Mouse (Mus musculus): ENCODE measurements around the gene Reps1. TPM values are rescaled to one million over a fixed set of nuclear protein-coding genes. Genes with fewer than 3 reads are reported as not detected.

Reps1 gene
- polyA plus RNA-seq, 1 experiment from 2014 or later: 31.1 TPM

DNA sequence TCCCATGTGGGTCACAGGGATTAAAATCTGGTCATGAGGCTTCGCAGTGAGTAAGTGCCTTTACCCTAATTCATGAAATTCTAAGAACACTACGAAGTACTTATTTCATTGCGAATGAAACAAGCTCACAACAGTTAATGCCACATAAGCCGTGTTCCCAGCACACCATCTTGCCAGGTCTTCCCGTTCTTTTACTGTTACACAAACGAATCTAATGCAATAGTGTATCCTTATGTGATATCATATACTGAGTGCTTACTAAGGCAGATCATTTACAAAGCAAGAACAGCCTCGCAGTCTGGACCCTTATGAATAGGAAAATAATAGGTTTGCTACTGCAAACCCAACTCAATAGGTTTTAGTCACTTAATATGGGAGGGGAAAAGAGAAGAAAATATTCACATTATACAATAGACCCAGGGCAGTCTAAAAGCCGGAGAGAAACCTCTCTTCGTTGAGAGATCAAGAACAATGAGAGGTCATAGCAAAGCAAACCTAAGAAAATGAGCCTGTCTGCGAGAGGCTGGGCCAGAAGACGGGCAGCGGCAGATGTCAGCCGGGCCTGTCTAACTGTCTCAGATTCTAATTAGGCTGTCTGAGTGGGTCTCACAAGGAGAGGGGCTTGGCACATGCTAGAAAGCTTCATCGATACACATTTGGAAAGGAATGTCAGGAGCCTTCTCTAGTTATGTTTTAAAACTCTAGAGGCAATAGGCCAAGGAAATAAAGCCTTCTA, 33.9 kb upstream of the Reps1 start:
- Histone ChIP-seq H3K4me2 (ENCODE audit: low read depth, severe bottlenecking) (peak overlapping the region; percentile 58), H3K4me3 (ENCODE audit: low read depth, low read length) (peak overlapping the region; percentile 63), H3K27ac (replicated peaks; ENCODE audit: low read depth, low read length) (peak overlapping the region; percentile 91; the same call in 1 of the 2 replicates), H3K27me3 (ENCODE audit: control insufficient read depth, insufficient read depth, low read length) (no peaks in the 10 kb centered on the region), H3K9ac (ENCODE audit: low read length) (peak overlapping the region; percentile 91), H3K9me3 (ENCODE audit: control insufficient read depth, low read length) (no peaks in the 10 kb centered on the region), H3K4me1 (ENCODE audit: control insufficient read depth, insufficient read depth, low read length) (no peaks in the 10 kb centered on the region), H3K36me3 (ENCODE audit: control insufficient read depth, insufficient read depth, low read length) (peaks cover 4% of the 10 kb centered on the region; the same call in 1 of the 2 replicates)
- peak; percentile 23 for DNase-seq (ENCODE audit: low spot score)
- ATAC-seq (ENCODE audit: insufficient number of reproducible peaks, low FRiP score, low TSS enrichment, low read depth): no peak
- WGBS: 45% methylated on average over 14 of the region's 14 CpGs

DNA sequence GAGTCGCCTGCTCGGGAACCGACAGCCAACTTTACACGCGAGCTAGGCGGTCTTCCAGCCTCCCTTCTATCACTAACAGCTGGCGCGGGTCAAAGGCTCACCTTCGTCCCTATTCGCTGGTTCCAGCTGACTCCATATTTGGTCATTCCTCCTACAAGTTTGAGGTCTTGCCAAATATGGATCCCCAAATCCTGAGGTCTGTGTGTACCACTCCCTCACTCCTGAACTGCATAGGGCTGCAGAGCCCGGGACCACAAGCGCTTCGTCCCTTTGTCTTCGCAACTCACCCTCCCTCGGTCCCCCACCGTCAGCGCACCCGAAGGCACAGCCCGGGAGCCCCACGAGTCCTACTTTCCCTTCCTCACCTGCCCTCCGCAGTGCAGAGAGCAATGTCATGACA, 33.3 kb upstream of the Reps1 start:
- Histone ChIP-seq H3K36me3 (ENCODE audit: control insufficient read depth, insufficient read depth, low read length) (0 out of 2 replicates have a peak, but pooled peaks cover 2% of the 10 kb centered on the region), H3K9ac (ENCODE audit: low read length) (peak overlapping the region; percentile 91), H3K4me1 (ENCODE audit: control insufficient read depth, insufficient read depth, low read length) (no peaks in the 10 kb centered on the region), H3K27me3 (ENCODE audit: control insufficient read depth, insufficient read depth, low read length) (no peaks in the 10 kb centered on the region), H3K27ac (replicated peaks; ENCODE audit: low read depth, low read length) (peak overlapping the region; percentile 91), H3K4me3 (ENCODE audit: low read depth, low read length) (peak overlapping the region; percentile 63), H3K4me2 (ENCODE audit: low read depth, severe bottlenecking) (peak overlapping the region; percentile 58), H3K9me3 (ENCODE audit: control insufficient read depth, low read length) (no peaks in the 10 kb centered on the region)
- ATAC-seq (ENCODE audit: insufficient number of reproducible peaks, low FRiP score, low TSS enrichment, low read depth) (peak; percentile 79), DNase-seq (ENCODE audit: low spot score) (peak; percentile 85)
- WGBS: under 1% methylated on average over 21 of the region's 21 CpGs

DNA sequence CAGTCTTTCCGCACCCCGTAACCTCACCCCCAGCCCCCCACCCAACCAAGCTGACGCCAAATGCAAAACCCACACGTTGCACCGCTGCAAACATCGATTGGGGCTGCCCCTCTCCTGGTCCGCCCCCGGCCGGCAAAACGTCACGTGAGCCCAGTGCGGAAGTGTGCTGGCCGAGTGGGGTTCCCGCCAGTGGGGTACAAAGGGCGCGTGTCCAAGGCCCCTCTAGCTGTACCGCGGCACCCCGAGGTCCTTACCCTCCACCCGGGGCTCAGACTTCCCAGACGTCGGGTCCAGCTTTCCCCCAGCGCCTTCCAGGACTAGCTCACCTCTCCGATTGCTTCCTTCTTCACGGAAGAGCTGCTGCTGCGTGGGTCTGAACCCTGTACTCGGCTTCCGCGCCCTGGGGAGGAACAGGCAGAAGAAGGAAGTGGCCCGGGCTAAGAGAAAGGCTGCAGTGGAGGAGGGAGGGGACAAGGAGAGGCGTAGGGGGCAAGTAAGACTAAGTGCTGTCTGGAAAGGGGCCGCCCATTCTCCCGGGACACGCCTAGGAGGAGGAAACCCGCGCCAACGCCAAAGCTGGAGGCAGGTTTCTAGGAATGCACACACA, 32.8 kb upstream of the Reps1 start, which contains the start of gene Abracl:
Abracl (minus strand) TSS at position 548 of the 607 bp plus-strand sequence.
- WGBS: under 1% methylated on average over 37 of the region's 37 CpGs
- Histone ChIP-seq H3K27me3 (ENCODE audit: control insufficient read depth, insufficient read depth, low read length) (no peaks in the 10 kb centered on the region), H3K9ac (ENCODE audit: low read length) (peak within 1 kb of the TSS; percentile 91), H3K4me3 (ENCODE audit: low read depth, low read length) (peak within 1 kb of the TSS; percentile 63), H3K9me3 (ENCODE audit: control insufficient read depth, low read length) (no peaks in the 10 kb centered on the region), H3K27ac (replicated peaks; ENCODE audit: low read depth, low read length) (peak within 1 kb of the TSS; percentile 91), H3K4me2 (ENCODE audit: low read depth, severe bottlenecking) (peak within 1 kb of the TSS; percentile 58), H3K4me1 (ENCODE audit: control insufficient read depth, insufficient read depth, low read length) (no peaks in the 10 kb centered on the region), H3K36me3 (ENCODE audit: control insufficient read depth, insufficient read depth, low read length) (0 out of 2 replicates have a peak, but pooled peaks cover under 1% of the 10 kb centered on the region)
- peak; percentile 85 for DNase-seq (ENCODE audit: low spot score)
- peak; percentile 97 for ATAC-seq (ENCODE audit: insufficient number of reproducible peaks, low FRiP score, low TSS enrichment, low read depth)

DNA sequence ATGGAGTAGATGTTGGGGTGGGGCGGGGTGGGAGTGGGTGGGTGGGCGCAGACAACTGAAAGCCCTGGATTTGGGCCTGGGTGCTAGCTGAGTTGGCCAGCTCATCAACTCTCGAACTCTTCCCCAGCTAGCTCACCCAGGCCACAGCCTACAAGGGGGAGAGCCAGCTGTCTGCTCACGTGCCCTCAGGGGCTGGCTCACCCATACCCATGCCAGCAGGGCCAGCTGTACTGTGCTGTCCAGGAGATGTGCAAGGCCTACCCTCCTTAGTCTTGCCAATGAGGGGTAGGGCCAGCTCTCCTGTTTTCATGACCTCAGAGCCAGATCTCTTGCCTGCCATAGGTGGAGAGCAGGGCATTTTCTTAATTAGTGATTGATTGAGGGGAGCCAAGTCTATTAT, 21.3 kb upstream of the Reps1 start:
- H3K4me2 ChIP-seq (ENCODE audit: low read depth, severe bottlenecking): no peak overlapping the region
- ATAC-seq (ENCODE audit: insufficient number of reproducible peaks, low FRiP score, low TSS enrichment, low read depth) (no peak), DNase-seq (ENCODE audit: low spot score) (no peak)
- no peaks in the 10 kb centered on the region for H3K36me3 ChIP-seq (ENCODE audit: control insufficient read depth, insufficient read depth, low read length)
- H3K4me1 ChIP-seq (ENCODE audit: control insufficient read depth, insufficient read depth, low read length): no peaks in the 10 kb centered on the region
- H3K4me3 ChIP-seq (ENCODE audit: low read depth, low read length): no peak overlapping the region
- no peak overlapping the region for H3K9ac ChIP-seq (ENCODE audit: low read length)
- H3K9me3 ChIP-seq (ENCODE audit: control insufficient read depth, low read length): no peaks in the 10 kb centered on the region
- 88% methylated on average over 4 of the region's 4 CpGs for WGBS
- no peaks in the 10 kb centered on the region for H3K27me3 ChIP-seq (ENCODE audit: control insufficient read depth, insufficient read depth, low read length)
- no peak overlapping the region for H3K27ac ChIP-seq (replicated peaks; ENCODE audit: low read depth, low read length)

DNA sequence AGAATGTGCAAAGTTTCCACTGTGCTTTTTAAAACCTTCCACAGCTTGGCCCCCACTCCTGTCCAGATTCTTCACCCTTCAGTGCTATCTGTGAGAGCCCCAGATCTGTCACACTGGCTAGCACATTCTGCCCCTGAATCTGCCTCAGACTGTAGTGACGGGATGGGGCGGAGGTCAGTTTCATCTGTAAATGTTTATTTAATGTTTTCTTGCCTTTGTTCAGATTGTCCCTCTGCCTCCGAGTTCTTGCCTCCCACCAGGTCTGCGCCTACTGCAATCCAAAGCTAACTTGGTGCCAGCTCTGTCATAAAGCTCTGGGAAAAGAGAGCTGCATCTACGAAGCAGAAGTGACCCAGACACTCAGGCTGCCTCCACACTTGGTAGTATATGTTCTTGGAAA, 18.8 kb upstream of the Reps1 start:
- WGBS: 70% methylated on average over 5 of the region's 5 CpGs
- H3K27ac ChIP-seq (replicated peaks; ENCODE audit: low read depth, low read length): no peak overlapping the region
- no peak overlapping the region for H3K9ac ChIP-seq (ENCODE audit: low read length)
- no peaks in the 10 kb centered on the region for H3K4me1 ChIP-seq (ENCODE audit: control insufficient read depth, insufficient read depth, low read length)
- no peaks in the 10 kb centered on the region for H3K9me3 ChIP-seq (ENCODE audit: control insufficient read depth, low read length)
- no peak for ATAC-seq (ENCODE audit: insufficient number of reproducible peaks, low FRiP score, low TSS enrichment, low read depth)
- H3K4me2 ChIP-seq (ENCODE audit: low read depth, severe bottlenecking): no peak overlapping the region
- no peaks in the 10 kb centered on the region for H3K36me3 ChIP-seq (ENCODE audit: control insufficient read depth, insufficient read depth, low read length)
- DNase-seq (ENCODE audit: low spot score): no peak
- H3K4me3 ChIP-seq (ENCODE audit: low read depth, low read length): no peak overlapping the region
- H3K27me3 ChIP-seq (ENCODE audit: control insufficient read depth, insufficient read depth, low read length): no peaks in the 10 kb centered on the region

DNA sequence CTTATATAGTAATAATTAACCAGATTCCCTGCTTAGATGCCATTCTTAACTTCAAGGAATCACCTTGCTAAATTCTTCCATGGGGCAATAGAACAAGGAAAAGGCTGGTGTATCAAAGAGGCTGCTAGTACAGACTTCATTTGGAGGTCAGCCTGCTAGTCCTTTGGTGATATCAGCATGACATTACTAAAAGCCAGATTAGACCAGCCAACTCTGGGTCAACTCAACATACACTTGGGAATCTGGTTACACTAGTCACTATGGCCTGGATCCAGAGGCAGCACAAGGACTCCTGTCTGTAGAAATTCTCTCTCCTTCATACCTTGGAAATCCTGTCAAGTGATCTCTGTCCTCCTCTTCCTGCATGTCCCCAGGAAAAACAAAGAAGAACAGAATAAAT, 9.3 kb upstream of the Reps1 start:
- DNase-seq (ENCODE audit: low spot score): peak; percentile 2
- Histone ChIP-seq H3K36me3 (ENCODE audit: control insufficient read depth, insufficient read depth, low read length) (no peaks in the 10 kb centered on the region), H3K4me3 (ENCODE audit: low read depth, low read length) (no peak overlapping the region), H3K27ac (replicated peaks; ENCODE audit: low read depth, low read length) (no peak overlapping the region), H3K9ac (ENCODE audit: low read length) (no peak overlapping the region), H3K27me3 (ENCODE audit: control insufficient read depth, insufficient read depth, low read length) (no peaks in the 10 kb centered on the region), H3K4me1 (ENCODE audit: control insufficient read depth, insufficient read depth, low read length) (no peaks in the 10 kb centered on the region), H3K9me3 (ENCODE audit: control insufficient read depth, low read length) (no peaks in the 10 kb centered on the region), H3K4me2 (ENCODE audit: low read depth, severe bottlenecking) (no peak overlapping the region)
- no peak for ATAC-seq (ENCODE audit: insufficient number of reproducible peaks, low FRiP score, low TSS enrichment, low read depth)

DNA sequence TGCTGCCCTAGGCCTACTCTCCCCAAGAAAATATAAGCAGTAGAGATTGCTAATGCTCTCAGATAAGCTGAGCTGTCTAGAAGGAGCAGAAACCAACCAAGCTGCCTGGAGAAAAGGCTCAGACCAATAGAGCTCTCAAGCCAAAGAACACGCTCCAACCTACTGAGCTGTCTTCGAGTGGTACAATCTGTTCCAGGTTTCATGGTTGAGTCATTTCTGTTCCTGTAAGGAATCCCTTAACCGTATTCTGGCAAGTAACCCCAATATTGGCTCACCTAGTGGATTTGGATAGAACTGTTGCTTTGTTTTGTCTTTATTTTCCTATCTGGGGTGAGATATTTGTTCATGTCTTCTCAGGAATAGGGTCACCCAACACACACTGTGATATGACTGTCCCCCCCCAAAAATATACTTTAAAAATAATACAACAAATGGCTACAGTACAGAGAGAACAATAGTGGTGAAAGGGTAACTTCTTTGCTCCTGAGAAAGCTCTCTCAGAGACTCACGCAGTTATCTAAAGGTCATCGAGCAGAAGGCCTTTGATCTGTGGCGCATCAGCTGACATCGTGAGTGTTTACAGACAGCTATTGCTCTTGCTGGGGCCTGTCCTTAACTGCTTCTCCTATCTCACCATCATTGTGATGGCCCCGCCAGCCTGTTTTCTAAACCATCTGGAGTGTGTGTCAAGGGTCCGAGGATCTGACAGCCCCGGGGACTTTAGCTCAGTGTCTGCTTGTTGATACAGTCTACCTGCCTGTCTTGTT, 8.1 kb upstream of the Reps1 start:
- 34% methylated on average over 10 of the region's 10 CpGs for WGBS
- ATAC-seq (ENCODE audit: insufficient number of reproducible peaks, low FRiP score, low TSS enrichment, low read depth) (no peak), DNase-seq (ENCODE audit: low spot score) (no peak)
- Histone ChIP-seq H3K27me3 (ENCODE audit: control insufficient read depth, insufficient read depth, low read length) (no peaks in the 10 kb centered on the region), H3K36me3 (ENCODE audit: control insufficient read depth, insufficient read depth, low read length) (no peaks in the 10 kb centered on the region), H3K4me1 (ENCODE audit: control insufficient read depth, insufficient read depth, low read length) (no peaks in the 10 kb centered on the region), H3K4me2 (ENCODE audit: low read depth, severe bottlenecking) (no peak overlapping the region), H3K4me3 (ENCODE audit: low read depth, low read length) (no peak overlapping the region), H3K9me3 (ENCODE audit: control insufficient read depth, low read length) (no peaks in the 10 kb centered on the region), H3K27ac (replicated peaks; ENCODE audit: low read depth, low read length) (no peak overlapping the region), H3K9ac (ENCODE audit: low read length) (no peak overlapping the region)

DNA sequence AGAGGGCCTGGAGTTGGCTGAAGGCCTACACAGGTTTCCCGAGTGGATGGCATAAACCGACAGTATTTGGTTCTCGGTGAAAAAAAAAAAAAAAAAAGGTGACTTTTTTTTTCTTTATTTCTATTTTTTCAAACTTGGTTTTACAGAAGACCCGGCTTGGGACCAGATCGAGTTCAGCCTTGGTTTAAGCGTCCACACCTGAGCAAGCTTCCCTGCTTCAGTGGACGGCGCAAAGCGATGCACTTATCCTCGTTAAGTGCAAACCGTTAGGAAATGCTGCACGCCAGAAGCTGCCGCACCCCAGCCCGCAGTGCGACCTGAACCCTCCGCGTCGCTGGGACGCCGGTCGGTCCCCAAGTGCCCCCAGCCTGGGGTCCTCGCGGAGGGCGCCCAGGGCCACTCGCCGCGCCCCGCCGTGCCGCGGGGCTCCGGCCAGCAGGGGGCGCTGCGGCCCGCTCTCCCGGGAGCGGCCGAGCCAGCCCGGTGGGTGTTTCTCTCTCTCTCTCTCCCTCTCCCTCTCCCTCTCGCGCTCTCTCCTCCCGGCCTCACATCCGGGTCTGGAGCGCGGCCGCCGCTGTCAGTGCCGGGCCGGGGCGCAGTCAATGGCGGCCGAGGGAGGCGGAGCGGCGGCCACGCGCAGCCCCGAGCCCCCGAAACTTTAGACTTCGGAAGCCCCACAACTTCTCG, 509 bp upstream of the Reps1 start:
- Histone ChIP-seq H3K4me3 (ENCODE audit: low read depth, low read length) (peak overlapping the region; percentile 93), H3K27ac (replicated peaks; ENCODE audit: low read depth, low read length) (peak overlapping the region; percentile 86), H3K27me3 (ENCODE audit: control insufficient read depth, insufficient read depth, low read length) (no peaks in the 10 kb centered on the region), H3K9ac (ENCODE audit: low read length) (peak overlapping the region; percentile 94), H3K9me3 (ENCODE audit: control insufficient read depth, low read length) (no peaks in the 10 kb centered on the region), H3K4me2 (ENCODE audit: low read depth, severe bottlenecking) (peak overlapping the region; percentile 71), H3K36me3 (ENCODE audit: control insufficient read depth, insufficient read depth, low read length) (no peaks in the 10 kb centered on the region), H3K4me1 (ENCODE audit: control insufficient read depth, insufficient read depth, low read length) (peaks cover 10% of the 10 kb centered on the region; the same call in 1 of the 2 replicates)
- 3% methylated on average over 51 of the region's 61 CpGs for WGBS
- DNase-seq (ENCODE audit: low spot score) (peak; percentile 90), ATAC-seq (ENCODE audit: insufficient number of reproducible peaks, low FRiP score, low TSS enrichment, low read depth) (peak; percentile 96)
